Mouse (Mus musculus) lung, adult 2 months (tissue): Measurements from ENCODE around the gene Egln1.

Source experiments
- CTCF ChIP-seq: fragments of 200-500 bp; IDR thresholded peaks from 2 replicates; pipeline ENCODE4 v1.5.1; 2011; ENCODE audit warnings: mild to moderate bottlenecking, low read length, control low read depth; ENCODE audit not compliant: insufficient read depth
- POLR2A ChIP-seq: fragments of 200-500 bp; IDR thresholded peaks from 2 replicates; pipeline ENCODE4 v1.6.1; 2011; ENCODE audit warnings: low read depth, mild to moderate bottlenecking, control low read depth, low read length, borderline replicate concordance; ENCODE audit errors: extremely low read depth

DNA sequence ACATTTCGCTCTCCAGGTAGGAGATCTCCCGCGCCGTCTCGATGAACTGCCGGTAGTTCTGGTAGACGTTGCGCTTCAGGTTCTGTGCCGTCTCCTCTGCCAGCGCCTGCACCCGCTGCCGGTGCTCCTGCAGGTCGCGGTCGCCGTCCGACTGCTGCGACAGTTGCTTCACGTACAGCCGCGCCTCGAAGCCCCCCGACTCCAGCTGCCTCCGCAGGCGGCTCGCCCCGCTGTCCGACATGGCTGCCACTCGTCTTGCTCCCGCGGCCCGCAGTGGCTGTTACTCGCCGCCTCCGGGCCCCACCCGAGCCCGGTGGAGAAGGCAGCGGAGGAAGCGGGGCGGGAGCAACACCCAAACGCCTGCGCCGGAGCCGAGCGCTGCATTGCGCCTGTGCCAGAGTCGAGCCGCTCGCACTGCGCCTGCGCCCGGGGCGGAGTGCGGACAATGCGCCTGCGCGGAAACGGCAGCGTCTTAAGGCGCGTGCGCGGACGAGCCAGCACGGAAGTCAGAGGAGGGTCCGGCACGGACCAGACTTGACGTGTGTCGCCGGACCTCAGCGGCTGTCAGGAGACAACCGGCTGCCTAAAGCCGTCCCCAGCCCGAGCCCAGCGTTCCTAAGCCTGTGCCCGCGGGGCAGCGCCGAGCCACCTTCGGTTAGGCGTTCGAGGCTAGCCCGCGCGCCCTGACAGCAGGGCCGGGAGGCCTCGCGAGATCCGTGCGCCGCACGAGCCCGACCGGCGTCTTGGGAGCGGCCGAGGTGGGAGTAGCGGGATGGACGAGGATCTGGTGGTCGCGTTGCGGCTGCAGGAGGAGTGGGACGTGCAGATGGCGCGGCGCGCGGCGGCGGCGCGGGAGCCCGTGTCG is 51.5 kb downstream of the Egln1 start, which contains the start of the genes Exoc8 and Sprtn:
- TF ChIP-seq CTCF (no peak), POLR2A (peak; percentile 93)
